Mouse (Mus musculus) CH12.LX (cell line): ENCODE data around the gene Ranbp10.
A peak's percentile ranks its signal among the peaks of the same experiment; 100 is the strongest.

Experiments used
- CHD1 ChIP-seq: IDR thresholded peaks from 2 replicates; pipeline ENCODE4 v1.6.1; 2012; ENCODE audit warnings: low read depth, low read length, improper control_type of control experiment, inconsistent platforms
- CTCF ChIP-seq, 2 experiments: IDR thresholded peaks in 1 of 2; conservative IDR thresholded peaks in 1 of 2; 2 replicates each; pipeline ENCODE4 v1.5.1; 2011 to 2012; ENCODE audit warnings: low read depth in 2 of 2, low read length in 2 of 2, improper control_type of control experiment in 1 of 2, inconsistent platforms in 1 of 2, mild to moderate bottlenecking in 1 of 2, moderate library complexity in 1 of 2
- EP300 ChIP-seq: IDR thresholded peaks from 2 replicates; pipeline ENCODE4 v1.6.1; 2011; ENCODE audit warnings: low read length, improper control_type of control experiment
- ETS1 ChIP-seq: conservative IDR thresholded peaks from 2 replicates; pipeline ENCODE4 v1.6.1; 2012; ENCODE audit warnings: low read depth, mild to moderate bottlenecking, inconsistent platforms, low read length, improper control_type of control experiment, moderate library complexity
- HCFC1 ChIP-seq: IDR thresholded peaks from 2 replicates; pipeline ENCODE4 v1.6.1; 2012; ENCODE audit warnings: low read depth, mild to moderate bottlenecking, inconsistent platforms, low read length, improper control_type of control experiment
- MAFK ChIP-seq: IDR thresholded peaks from 2 replicates; pipeline ENCODE4 v1.6.1; 2011; ENCODE audit warnings: low read length, improper control_type of control experiment; ENCODE audit not compliant: insufficient replicate concordance
- MAZ ChIP-seq: IDR thresholded peaks from 2 replicates; pipeline ENCODE4 v1.6.1; 2012; ENCODE audit warnings: low read depth, mild to moderate bottlenecking, inconsistent platforms, low read length, improper control_type of control experiment, moderate library complexity
- POLR2A ChIP-seq: IDR thresholded peaks from 2 replicates; pipeline ENCODE4 v1.6.1; 2011; ENCODE audit warnings: low read depth, mild to moderate bottlenecking, improper control_type of control experiment, low read length
- RAD21 ChIP-seq: IDR thresholded peaks from 2 replicates; pipeline ENCODE4 v1.6.1; 2011; ENCODE audit warnings: low read depth, mild to moderate bottlenecking, low read length, improper control_type of control experiment, moderate library complexity
- SMC3 ChIP-seq: IDR thresholded peaks from 2 replicates; pipeline ENCODE4 v1.6.1; 2011; ENCODE audit warnings: low read depth, low read length, improper control_type of control experiment
- USF1 ChIP-seq: IDR thresholded peaks from 2 replicates; pipeline ENCODE4 v1.6.1; 2014; ENCODE audit warnings: low read depth, mild to moderate bottlenecking, inconsistent platforms, low read length, improper control_type of control experiment
- USF2 ChIP-seq: conservative IDR thresholded peaks from 2 replicates; pipeline ENCODE4 v1.6.1; 2011; ENCODE audit warnings: low read depth, low read length, improper control_type of control experiment
- ZC3H11A ChIP-seq: IDR thresholded peaks from 2 replicates; pipeline ENCODE4 v1.6.1; 2012; ENCODE audit warnings: low read depth, mild to moderate bottlenecking, inconsistent platforms, low read length, improper control_type of control experiment
- ZKSCAN1 ChIP-seq: IDR thresholded peaks from 2 replicates; pipeline ENCODE4 v1.6.1; 2012; ENCODE audit warnings: low read depth, inconsistent platforms, low read length, improper control_type of control experiment, borderline replicate concordance

GRCm38 (mm10) chr8:105835318-105835717 lies 8.2 kb upstream of the Ranbp10 start:
- TF ChIP-seq USF1: no peak
- peak; percentile 63 for TF ChIP-seq SMC3
- no peak; the same call in 1 of the 2 replicates for TF ChIP-seq POLR2A
- TF ChIP-seq MAFK: no peak
- peak; percentile 61 for TF ChIP-seq RAD21
- TF ChIP-seq ETS1: no peak
- TF ChIP-seq USF2: no peak
- TF ChIP-seq EP300: no peak
- TF ChIP-seq CTCF (conservative IDR thresholded peaks at IDR 0.05 in 1 of 2, IDR thresholded peaks at IDR 0.05 in 1 of 2; ENCODE audit: low read depth in 2 of 2, low read length in 2 of 2): peak; percentile 37 to 79; a peak in 3 of 4 replicates
- no peak for TF ChIP-seq ZC3H11A
- TF ChIP-seq HCFC1: no peak; the same call in 1 of the 2 replicates
- 0 out of 2 replicates have a peak, but pooled peaks have one; percentile 16 for TF ChIP-seq MAZ
- no peak for TF ChIP-seq ZKSCAN1
- TF ChIP-seq CHD1: no peak
